Mouse (Mus musculus) gastrocnemius, postnatal 10 days (tissue): ENCODE data around the gene Zfp106. TPM values are rescaled to one million over a fixed set of nuclear protein-coding genes. Genes with fewer than 3 reads are reported as not detected.
A peak's percentile ranks its signal among the peaks of the same experiment; 100 is the strongest.

Experiments used
- DNase-seq: peaks from one replicate; pipeline ENCODE4 v3.0.0; 2021; ENCODE audit warnings: mixed read lengths
- total RNA-seq, 2 experiments: library from RNA; stranded (reverse); gene quantifications; 2 replicates each; pipeline ENCODE4 v1.2.3; 2021

The Zfp106 gene
- total RNA-seq, 2 experiments from 2014 or later, result 222 to 256 TPM

- DNase-seq, result no peak
Observed at GRCm38 (mm10) chr2:120556868-120557267, 6.8 kb downstream of the Zfp106 start.

GRCm38 (mm10) chr2:120544732-120545131, 18.9 kb downstream of the Zfp106 start:
- no peak for DNase-seq

GRCm38 (mm10) chr2:120539778-120540208, 23.9 kb downstream of the Zfp106 start:
- DNase-seq, result peak; percentile 69

- peak; percentile 5 for DNase-seq
Observed at GRCm38 (mm10) chr2:120539333-120539732, 24.3 kb downstream of the Zfp106 start.

GRCm38 (mm10) chr2:120531223-120531622, 32.4 kb downstream of the Zfp106 start:
- DNase-seq, result no peak

- no peak for DNase-seq
Observed at GRCm38 (mm10) chr2:120529531-120529930, 34.1 kb downstream of the Zfp106 start.

- no peak for DNase-seq
Observed at GRCm38 (mm10) chr2:120526771-120527170, 36.9 kb downstream of the Zfp106 start.

- no peak for DNase-seq
Observed at GRCm38 (mm10) chr2:120518547-120519210, 45.0 kb downstream of the Zfp106 start.

GRCm38 (mm10) chr2:120514181-120514580, 49.5 kb downstream of the Zfp106 start:
- no peak for DNase-seq

GRCm38 (mm10) chr2:120503992-120504391, 59.7 kb downstream of the Zfp106 start:
- DNase-seq, result no peak

- DNase-seq, result no peak
Observed at GRCm38 (mm10) chr2:120503094-120503493, 60.5 kb downstream of the Zfp106 start.

GRCm38 (mm10) chr2:120502605-120502990, 61.0 kb downstream of the Zfp106 start:
- DNase-seq, result peak; percentile 31

GRCm38 (mm10) chr2:120501931-120502604, 61.6 kb downstream of the Zfp106 start:
- DNase-seq, result no peak

GRCm38 (mm10) chr2:120501136-120501918, 62.3 kb downstream of the Zfp106 start:
- no peak for DNase-seq

- no peak for DNase-seq
Observed at GRCm38 (mm10) chr2:120499971-120500471, 63.6 kb downstream of the Zfp106 start.

- DNase-seq, result no peak
Observed at GRCm38 (mm10) chr2:120496511-120496910, 67.1 kb downstream of the Zfp106 start.

- DNase-seq, result no peak
Observed at GRCm38 (mm10) chr2:120493254-120493653, 70.4 kb downstream of the Zfp106 start.

GRCm38 (mm10) chr2:120484241-120484640, 79.4 kb downstream of the Zfp106 start:
- no peak for DNase-seq

- DNase-seq, result no peak
Observed at GRCm38 (mm10) chr2:120482506-120483389, 80.9 kb downstream of the Zfp106 start.

GRCm38 (mm10) chr2:120481921-120482320, 81.7 kb downstream of the Zfp106 start:
- DNase-seq, result no peak

GRCm38 (mm10) chr2:120478600-120478999, 85.0 kb downstream of the Zfp106 start:
- peak; percentile 72 for DNase-seq
